Mouse (Mus musculus) sigmoid colon, adult 10 weeks (tissue): Measurements from ENCODE around the gene Gm6034. TPM values are rescaled to one million over a fixed set of nuclear protein-coding genes. Genes with fewer than 3 reads are reported as not detected.

Experiments
- polyA plus RNA-seq: library from polyadenylated mRNA; stranded (reverse); fragments of 350-450 nt; fragmentation: Illumina TruSeq; extraction: RNeasy Lipid Tissue Mini Kit (QIAGEN cat#74804); gene quantifications from one replicate; pipeline ENCODE4 v1.2.3, GENCODE M21; 2014; ENCODE audit warnings: low read depth, low replicate concordance

The Gm6034 gene
- not detected for polyA plus RNA-seq

GRCm38 (mm10) chr17:36042610-36043169, at the start of gene Gm6034, which contains the start of gene H2-T22:
Gene Gm6034 (plus strand): TSS chr17:36042961.
Gene H2-T22 (minus strand): TSS chr17:36042747.

DNA sequence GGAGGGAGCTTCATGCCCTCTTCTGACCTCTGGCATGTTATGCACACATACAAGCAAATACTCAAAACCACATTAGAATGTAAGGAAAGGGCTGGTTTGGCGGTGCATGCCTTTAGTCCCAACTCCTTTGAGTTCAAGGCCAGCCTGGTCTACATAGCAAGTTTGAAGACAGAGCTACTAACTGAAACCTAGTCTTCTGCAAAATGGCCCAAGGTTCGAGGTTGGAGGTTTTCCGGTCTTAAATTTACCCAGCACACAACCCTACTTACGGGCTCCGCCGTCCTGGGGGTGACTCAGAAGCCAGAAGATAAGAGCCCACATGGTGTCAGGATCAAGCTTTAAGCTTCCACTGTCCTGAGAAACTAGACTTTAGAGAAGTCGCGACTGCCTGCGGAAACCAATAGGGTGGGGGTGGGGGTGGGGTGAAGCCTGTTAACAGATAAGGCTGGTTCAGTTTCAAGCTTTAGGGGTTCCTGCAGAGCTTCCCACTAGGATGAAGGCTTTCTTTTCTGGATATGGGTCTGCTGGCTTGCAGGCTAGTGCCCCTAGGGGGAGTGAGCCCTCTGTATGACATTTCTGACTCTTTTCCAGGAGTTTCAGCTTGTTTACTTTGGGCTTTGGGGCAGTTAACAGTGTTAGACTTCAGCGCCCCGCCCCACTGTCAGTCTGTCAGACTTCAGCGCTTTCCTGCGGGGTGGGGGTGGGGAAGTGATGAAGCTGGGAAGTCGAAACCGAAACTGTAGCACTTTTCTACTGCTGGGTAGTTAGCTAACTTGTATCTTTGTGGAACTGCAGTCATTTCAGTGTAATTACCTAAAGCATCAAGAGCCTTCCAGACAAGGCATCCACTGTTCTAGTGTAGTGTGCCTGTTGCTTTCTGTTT, 22.3 kb upstream of the Gm6034 start, which contains the start of gene H2-T24:
TSS of gene H2-T24 (minus strand) at position 370 of the 883 bp plus-strand sequence.

GRCm38 (mm10) chr17:36032351-36032875, 10.3 kb upstream of the Gm6034 start, which contains the start of gene H2-T23:
Gene H2-T23 (minus strand): TSS chr17:36032855.

GRCm38 (mm10) chr17:36058362-36058761, 15.6 kb downstream of the Gm6034 start, which contains the start of gene Gm11127:
Gene Gm11127 (minus strand): TSS chr17:36058371.

Other genes starting within 250 kb of the Gm6034 start
- gene Ier3, start 221.3 kb upstream of the Gm6034 start, polyA plus RNA-seq: 3.5 TPM
- 8.4 TPM for gene Flot1, start 219.7 kb upstream of the Gm6034 start, polyA plus RNA-seq
- 32.5 TPM for gene Tubb5, start 204.7 kb upstream of the Gm6034 start, polyA plus RNA-seq
- gene Mdc1, start 201.4 kb upstream of the Gm6034 start, polyA plus RNA-seq: 12.7 TPM
- gene Nrm, start 181.6 kb upstream of the Gm6034 start, polyA plus RNA-seq: 3.1 TPM
- gene Ppp1r18, start 177.4 kb upstream of the Gm6034 start, polyA plus RNA-seq: 1.8 TPM
- gene Dhx16, start 163.1 kb upstream of the Gm6034 start, polyA plus RNA-seq: 32.7 TPM
- gene 2310061I04Rik, start 145.5 kb upstream of the Gm6034 start, polyA plus RNA-seq: 25.9 TPM
- gene Atat1, start 132.9 kb upstream of the Gm6034 start, polyA plus RNA-seq: 14.4 TPM
- gene Mrps18b, start 126.6 kb upstream of the Gm6034 start, polyA plus RNA-seq: 11.0 TPM
- 49.3 TPM for gene Ppp1r10, start 126.5 kb upstream of the Gm6034 start, polyA plus RNA-seq
- gene Abcf1, start 73.2 kb upstream of the Gm6034 start, polyA plus RNA-seq: 41.4 TPM
- gene Gnl1, start 63.1 kb upstream of the Gm6034 start, polyA plus RNA-seq: 1.1 TPM
- gene Prr3, start 62.7 kb upstream of the Gm6034 start, polyA plus RNA-seq: 3.3 TPM
- gene H2-T24, start 22.4 kb upstream of the Gm6034 start, polyA plus RNA-seq: 4.8 TPM
- 10.6 TPM for gene H2-T23, start 10.1 kb upstream of the Gm6034 start, polyA plus RNA-seq
- gene H2-T22, start 214 bp upstream of the Gm6034 start, polyA plus RNA-seq: 14.1 TPM
- not detected for gene Gm11127, start 15.4 kb downstream of the Gm6034 start, polyA plus RNA-seq
- gene Gm19684, start 78.7 kb downstream of the Gm6034 start, polyA plus RNA-seq: not detected
- gene Gm7030, start 86.5 kb downstream of the Gm6034 start, polyA plus RNA-seq: not detected
- 0.88 TPM for gene Gm8909, start 125.6 kb downstream of the Gm6034 start, polyA plus RNA-seq
- gene H2-T3, start 147.3 kb downstream of the Gm6034 start, polyA plus RNA-seq: 5.0 TPM
- gene Rpp21, start 215.1 kb downstream of the Gm6034 start, polyA plus RNA-seq: 11.3 TPM
- 23.3 TPM for gene Trim39, start 229.3 kb downstream of the Gm6034 start, polyA plus RNA-seq
- gene H2-M10.2, start 243.5 kb downstream of the Gm6034 start, polyA plus RNA-seq: not detected